Mouse (Mus musculus) activated CD4-positive, CD25-positive, alpha-beta regulatory T cell (primary cell): ENCODE data around the gene Cdc42bpb. TPM values are rescaled to one million over a fixed set of nuclear protein-coding genes. Genes with fewer than 3 reads are reported as not detected.

ENCODE experiments used
- polyA plus RNA-seq, 2 experiments: library from polyadenylated mRNA; unstranded; fragments of 100-300 nt; shearing (Covaris generic); gene quantifications; one replicate each; pipeline ENCODE4 v1.2.1; 2017

Gene Cdc42bpb
- 1 to 10 TPM; 1.4 to 1.7 TPM for polyA plus RNA-seq

GRCm38 (mm10) chr12:111377376-111377973 lies at the start of gene Cdc42bpb:
Cdc42bpb (minus strand) TSS chr12:111377718.

GRCm38 (mm10) chr12:111416921-111417779 lies 39.6 kb upstream of the Cdc42bpb start, which contains the start of gene Exoc3l4:
Exoc3l4 (plus strand) TSS chr12:111417017.

GRCm38 (mm10) chr12:111406622-111407021 lies 29.1 kb upstream of the Cdc42bpb start, which contains the start of gene Lbhd2:
Lbhd2 (plus strand) TSS chr12:111406809.

GRCm38 (mm10) chr12:111270629-111271277 lies 106.8 kb downstream of the Cdc42bpb start, which contains the start of gene Amn:
Amn (plus strand) TSS chr12:111271095.

Other genes starting within 250 kb of the Cdc42bpb start
- gene Traf3, start 211.3 kb downstream of the Cdc42bpb start, polyA plus RNA-seq, result 10 to 100 TPM; 25.0 to 31.3 TPM
- under 1 TPM; 0.60 to 0.86 TPM for gene 4930595D18Rik, start 193.2 kb downstream of the Cdc42bpb start, polyA plus RNA-seq
- under 1 TPM in 1 of 2 experiments, not detected in 1; 0.57 TPM for gene Amn, start 106.6 kb downstream of the Cdc42bpb start, polyA plus RNA-seq
- gene Lbhd2, start 29.1 kb upstream of the Cdc42bpb start, polyA plus RNA-seq, result 1 to 10 TPM in 1 of 2 experiments, under 1 TPM in 1; 0.57 to 1.1 TPM
- gene Exoc3l4, start 39.3 kb upstream of the Cdc42bpb start, polyA plus RNA-seq, result not detected
- 1 to 10 TPM; 1.2 to 1.4 TPM for gene Tnfaip2, start 64.8 kb upstream of the Cdc42bpb start, polyA plus RNA-seq
- gene Gm266, start 108.1 kb upstream of the Cdc42bpb start, polyA plus RNA-seq, result not detected
- gene Eif5, start 160.3 kb upstream of the Cdc42bpb start, polyA plus RNA-seq, result 100 to 1,000 TPM; 432 to 559 TPM
- gene Mark3, start 196.8 kb upstream of the Cdc42bpb start, polyA plus RNA-seq, result 100 to 1,000 TPM in 1 of 2 experiments, 10 to 100 TPM in 1; 95.5 to 111 TPM